Comparison of ENCODE assay signal across 25 mouse cellular contexts in genomic region chr2:36089190-36089589, GRCm38 (mm10). TPM values are rescaled to one million over a fixed set of nuclear protein-coding genes. Genes with fewer than 3 reads are reported as not detected.
"Had no signal": no experiment of that assay in that cellular context is flagged by ENCODE, and none has a peak within 500 bp of the region (broad histone marks: within the 10 kb centered on the region; RNA-seq: fewer than 3 reads in every experiment).

No protein-coding gene starts in this region.

- H3K4me3 ChIP-seq: lung, embryonic 15.5 days; megakaryocyte, embryonic 14.5 days; midbrain, embryonic 13.5 days; midbrain, embryonic 15.5 days; neural tube, embryonic 13.5 days; neural tube, embryonic 15.5 days had no signal

- H3K4me2 ChIP-seq: lung, embryonic 15.5 days; midbrain, embryonic 11.5 days; midbrain, embryonic 13.5 days; midbrain, embryonic 15.5 days; neural tube, embryonic 13.5 days; neural tube, embryonic 15.5 days had no signal

- H3K27ac ChIP-seq: lung, embryonic 15.5 days; macrophage; midbrain, embryonic 13.5 days; midbrain, embryonic 15.5 days; neural tube, embryonic 13.5 days; neural tube, embryonic 15.5 days had no signal

- H3K36me3 ChIP-seq: lung, embryonic 15.5 days; midbrain, embryonic 13.5 days; midbrain, embryonic 15.5 days; neural tube, embryonic 13.5 days; neural tube, embryonic 15.5 days had no signal

- ATAC-seq: liver, postnatal 0 days; lung, postnatal 0 days; midbrain, embryonic 13.5 days; midbrain, embryonic 15.5 days had no signal

- H3K9ac ChIP-seq: liver, postnatal 0 days; lung, embryonic 15.5 days; midbrain, embryonic 13.5 days; midbrain, embryonic 15.5 days; neural tube, embryonic 13.5 days; neural tube, embryonic 15.5 days had no signal

- DNase-seq: liver, postnatal 0 days; lung, adult 2 months; lung, postnatal 14 days; lung, postnatal 36 days; retina, postnatal 1 day; right cerebral cortex, adult 18-20 months; right cerebral cortex, postnatal 25 days; right cerebral cortex, postnatal 4 days; thymus, adult 18-20 months; thymus, postnatal 25 days; thymus, postnatal 4 days had no signal

- H3K9me3 ChIP-seq: lung, embryonic 15.5 days; megakaryocyte, embryonic 14.5 days; midbrain, embryonic 13.5 days; midbrain, embryonic 15.5 days; neural tube, embryonic 13.5 days; neural tube, embryonic 15.5 days had no signal

RNA-seq across cellular contexts. Expression of gene Lhx6, which starts 16.0 kb away (rescaled TPM):
- total RNA-seq: megakaryocyte progenitor cell, adult 5-6 weeks; monocyte, adult 5-6 weeks had no signal
- polyA plus RNA-seq: macrophage had no signal

RNA-seq across cellular contexts. Expression of gene Morn5, which starts 39.9 kb away (rescaled TPM):
- total RNA-seq: megakaryocyte progenitor cell, adult 5-6 weeks; monocyte, adult 5-6 weeks had no signal
- polyA plus RNA-seq: liver, postnatal 0 days; macrophage; neural tube, embryonic 11.5 days; small intestine, adult 2 months; stomach, embryonic 14.5 days had no signal
